Mouse (Mus musculus) retina, postnatal 1 day (tissue): Measurements from ENCODE around the gene Osgepl1.
"Not testable (repeated sequence)": the region's sequence is repeated elsewhere in the genome, so short reads cannot be mapped to it uniquely, and the experiment has no call there.

Experiments used
- DNase-seq: peaks from one replicate; pipeline ENCODE4 v3.0.0-alpha.2; 2012

Osgepl1 gene

DNA sequence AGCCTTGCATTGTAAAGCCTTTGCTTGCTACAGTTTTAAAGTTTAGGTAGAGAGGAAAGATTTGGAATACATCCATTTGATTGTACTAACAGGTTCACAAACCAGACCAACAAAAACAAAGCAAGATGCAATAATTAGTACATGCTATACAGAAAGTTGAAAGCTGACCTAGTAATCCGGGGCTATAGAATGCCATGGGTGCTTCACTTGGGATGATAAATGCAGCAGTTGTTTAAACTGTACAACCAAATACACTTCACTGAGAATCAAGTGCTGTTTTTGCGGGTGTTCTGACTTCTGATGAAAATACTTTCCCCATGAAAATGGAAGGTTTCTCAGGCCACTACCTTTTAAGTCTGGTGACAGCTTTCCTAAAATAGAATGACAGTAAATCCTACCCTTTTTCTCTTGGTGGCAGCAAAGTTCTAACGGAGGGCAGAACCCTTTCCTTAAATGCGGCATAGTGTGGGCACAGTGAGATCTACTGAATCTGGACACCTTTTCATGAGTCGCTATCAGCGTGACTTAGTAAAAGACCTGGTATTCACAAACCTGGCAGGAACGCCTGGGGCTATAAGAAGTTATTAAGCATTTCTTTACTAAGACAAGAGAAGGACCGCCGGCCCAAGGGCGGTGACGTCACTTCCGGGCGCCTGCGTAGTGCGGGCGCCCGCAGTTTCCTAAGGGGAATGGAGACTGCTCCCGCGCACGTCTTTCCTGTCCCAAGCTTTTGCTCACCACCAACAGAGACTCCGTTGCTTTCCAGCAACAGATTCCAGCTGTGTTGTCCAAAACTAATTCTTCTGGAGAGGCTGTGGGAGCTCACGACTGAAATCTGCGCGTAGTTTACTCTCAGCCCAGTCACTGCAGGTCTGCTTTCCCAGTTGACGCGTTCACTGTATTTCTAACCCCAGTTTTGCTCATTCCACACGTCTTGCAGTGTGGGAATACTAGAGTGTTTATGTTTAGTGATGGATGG is at the start of gene Osgepl1:
Gene Osgepl1 (plus strand): TSS at position 636 of the 979 bp plus-strand sequence.
- DNase-seq = peak; percentile 91

DNA sequence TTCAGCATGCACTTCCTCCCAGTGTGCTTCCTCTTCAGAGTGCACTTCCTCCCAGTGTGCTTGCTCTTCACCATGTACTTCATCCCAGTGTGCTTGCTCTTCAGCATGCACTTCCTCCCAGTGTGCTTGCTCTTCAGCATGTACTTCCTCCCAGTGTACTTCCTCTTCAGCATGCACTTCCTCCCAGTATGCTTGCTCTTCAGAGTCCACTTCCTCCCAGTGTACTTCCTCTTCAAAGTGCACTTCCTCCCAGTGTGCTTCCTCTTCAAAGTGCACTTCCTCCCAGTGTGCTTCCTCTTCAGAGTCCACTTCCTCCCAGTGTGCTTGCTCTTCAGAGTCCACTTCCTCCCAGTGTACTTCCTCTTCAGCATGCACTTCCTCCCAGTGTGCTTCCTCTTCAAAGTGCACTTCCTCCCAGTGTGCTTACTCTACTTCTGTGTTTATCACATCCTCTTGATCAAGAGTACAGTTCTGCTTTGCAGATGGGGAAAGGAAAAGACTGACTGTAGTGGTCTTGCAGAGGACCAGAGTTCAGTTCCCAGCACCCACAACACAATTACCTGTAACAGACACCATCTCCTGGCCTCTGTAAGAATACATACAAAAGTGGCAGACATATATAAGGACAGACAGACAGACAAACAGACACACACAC is 48.3 kb upstream of the Osgepl1 start:
- not testable (repeated sequence) for DNase-seq

DNA sequence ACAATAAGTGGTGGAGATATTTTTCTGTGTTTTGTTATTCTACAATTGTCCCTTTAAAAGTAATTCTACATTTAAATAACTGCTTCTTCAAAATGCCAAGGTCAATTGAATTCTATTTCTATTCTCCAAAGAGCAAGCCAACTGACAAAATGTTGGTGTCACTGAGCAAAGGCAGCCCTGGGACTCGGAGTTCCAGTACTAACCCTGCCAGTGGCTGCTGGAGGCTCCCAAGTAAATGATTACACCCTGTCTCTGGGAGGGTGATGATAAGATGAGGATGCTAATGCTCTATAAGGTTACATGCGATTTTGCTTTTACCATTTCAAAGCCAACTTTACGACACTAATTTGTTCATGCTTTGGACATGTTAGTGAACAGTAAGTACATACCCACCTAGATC is 43.5 kb upstream of the Osgepl1 start:
- DNase-seq = no peak

DNA sequence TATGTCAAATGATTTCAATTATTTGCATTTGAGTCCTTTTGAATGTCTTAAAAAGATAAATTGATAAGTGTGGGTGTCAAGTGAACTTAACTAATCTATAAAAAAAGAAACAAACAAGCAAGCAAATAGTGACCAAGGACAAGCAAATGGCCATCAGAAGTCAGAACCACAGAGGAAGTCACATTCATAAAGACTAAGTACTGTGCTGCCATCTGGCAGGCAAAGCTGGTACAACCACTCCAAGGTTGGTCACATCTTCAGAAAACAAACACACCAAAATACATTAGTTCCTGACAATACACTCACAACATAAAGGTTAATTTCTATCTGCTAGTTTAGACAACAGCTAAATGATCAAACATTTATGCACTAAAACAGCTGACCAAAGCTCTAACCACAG is 40.8 kb upstream of the Osgepl1 start:
- peak; percentile 45 for DNase-seq

DNA sequence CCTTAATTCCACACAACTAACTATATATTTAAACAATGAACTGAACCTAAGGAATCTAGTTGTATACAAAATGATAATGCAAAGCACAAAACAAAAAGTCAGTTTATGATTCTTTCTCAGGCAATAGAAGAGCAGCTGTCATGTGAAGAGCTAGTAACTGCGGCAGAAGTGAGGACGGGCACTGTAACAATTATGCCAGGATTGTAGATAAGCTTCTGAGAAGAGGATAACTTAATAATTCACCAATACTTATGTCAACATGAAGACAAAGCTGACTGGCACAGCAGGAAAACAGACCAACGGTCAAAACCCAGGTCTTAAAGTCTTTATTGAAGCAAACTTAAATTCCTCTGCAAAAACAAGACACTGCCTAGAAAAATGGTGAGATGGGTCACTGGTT is 22.2 kb upstream of the Osgepl1 start:
- DNase-seq = no peak

DNA sequence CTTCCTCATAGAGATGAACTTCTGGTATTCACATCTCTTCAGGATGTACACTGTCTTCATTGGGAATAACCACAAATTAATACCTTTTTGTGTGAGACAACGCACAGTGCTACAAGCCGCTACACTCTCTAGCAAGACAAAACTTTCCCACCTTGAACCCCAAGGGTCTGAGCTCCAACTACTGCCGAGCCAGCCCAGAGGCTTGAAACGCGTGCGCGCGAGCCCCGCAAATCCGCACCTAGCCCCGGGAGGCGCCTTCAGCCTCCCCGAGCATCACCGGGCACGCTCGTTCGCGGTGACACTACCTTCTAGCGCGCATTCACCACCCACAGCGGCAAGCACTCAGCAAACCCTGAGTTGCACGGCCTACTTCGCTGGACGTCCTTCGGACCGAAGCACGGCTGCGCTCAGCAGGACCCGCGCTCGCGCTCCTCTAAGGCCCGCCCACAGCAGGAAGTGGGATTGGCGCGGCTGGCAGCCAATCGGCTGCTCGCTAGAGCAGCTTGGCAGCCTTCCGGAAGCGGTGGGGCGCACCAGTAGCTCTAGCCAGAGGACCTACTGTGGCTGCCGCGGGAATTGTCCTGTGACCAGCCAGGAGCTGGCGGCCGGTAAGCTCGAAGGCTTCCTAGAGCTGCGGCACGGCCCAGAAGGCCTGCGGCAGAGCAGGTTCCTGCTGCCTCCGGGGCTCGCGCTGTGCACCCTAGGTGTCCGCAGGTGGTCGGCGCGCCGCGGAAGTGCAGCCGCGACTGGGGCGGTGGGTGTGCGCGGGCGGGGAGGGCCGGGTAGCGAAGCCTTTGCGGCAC is 16.6 kb upstream of the Osgepl1 start, which contains the start of the genes Pms1, Ormdl1 and Gm28778:
Gene Pms1 (minus strand): TSS at position 438 of the 803 bp plus-strand sequence.
Gene Ormdl1 (plus strand): TSS at position 515 of the 803 bp plus-strand sequence.
Gene Gm28778 (plus strand): TSS at position 531 of the 803 bp plus-strand sequence.
- peak; percentile 97 for DNase-seq

DNA sequence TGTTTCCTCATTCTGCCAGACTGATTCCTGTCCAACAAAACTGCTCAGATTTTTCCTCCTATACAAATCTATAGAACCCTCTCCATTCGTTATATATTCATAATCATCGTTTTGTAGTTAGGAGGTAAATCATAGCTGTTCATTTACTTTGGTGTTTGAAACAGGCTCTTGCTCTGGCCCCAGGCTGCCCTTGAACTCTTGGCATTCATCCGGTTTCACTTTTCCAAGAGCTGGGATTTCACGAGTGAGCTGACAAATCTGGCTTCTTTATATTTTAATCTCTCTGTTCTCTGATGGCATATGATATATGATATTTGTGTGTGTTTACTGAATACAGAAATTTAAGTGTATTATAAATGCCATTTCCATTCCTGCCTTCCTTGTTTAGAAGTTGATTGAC is 12.9 kb upstream of the Osgepl1 start:
- DNase-seq = no peak

DNA sequence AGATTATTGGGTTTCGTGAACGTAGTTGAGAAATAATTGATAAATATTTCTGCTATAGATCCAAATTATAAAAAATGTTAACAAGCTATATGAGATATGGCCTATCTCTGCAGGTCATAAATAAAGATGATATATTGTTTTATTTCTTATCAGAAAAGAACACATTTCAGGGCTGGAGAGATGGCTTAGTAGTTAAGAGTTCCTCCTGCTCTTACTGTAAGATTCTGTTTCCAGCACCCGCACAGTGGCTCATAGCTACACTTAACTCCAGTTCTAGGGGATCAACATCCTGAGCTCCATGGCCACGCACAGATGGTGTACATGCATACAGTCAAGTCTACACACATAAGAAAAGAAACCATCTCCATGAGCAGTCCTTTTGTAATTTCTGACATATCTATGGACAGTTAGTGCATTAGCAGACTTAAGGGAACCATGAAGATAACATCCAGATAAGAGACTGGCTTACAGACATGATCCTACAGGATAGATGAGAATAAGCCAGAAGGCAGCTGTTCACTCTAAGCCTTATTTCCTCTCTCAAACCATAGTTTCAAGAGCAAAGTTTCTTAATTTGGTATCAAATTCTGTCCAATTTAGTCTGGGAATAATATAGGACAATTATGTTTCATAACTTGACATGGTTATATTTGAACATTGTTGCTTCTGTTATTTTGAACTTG is 8.4 kb downstream of the Osgepl1 start:
- DNase-seq = no peak

DNA sequence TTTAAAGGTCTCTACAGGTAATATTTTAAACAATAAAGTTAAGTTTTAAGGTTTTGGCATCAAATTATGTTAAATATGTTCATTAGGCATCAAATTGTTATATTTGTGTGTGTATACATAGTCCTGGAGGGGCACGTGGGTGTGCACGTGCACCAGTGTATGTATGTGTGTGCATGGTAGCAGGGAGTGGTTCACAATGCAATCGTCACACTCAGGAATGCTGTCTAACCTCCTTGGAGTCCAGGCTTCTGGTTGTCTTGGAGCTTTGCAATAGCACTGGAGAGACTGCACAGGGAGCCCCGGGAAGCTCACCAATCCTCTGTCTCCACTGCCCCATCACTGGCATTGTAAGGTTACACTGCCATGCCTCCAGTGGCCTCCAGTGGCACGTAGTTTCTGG is 9.8 kb downstream of the Osgepl1 start:
- DNase-seq = no peak

DNA sequence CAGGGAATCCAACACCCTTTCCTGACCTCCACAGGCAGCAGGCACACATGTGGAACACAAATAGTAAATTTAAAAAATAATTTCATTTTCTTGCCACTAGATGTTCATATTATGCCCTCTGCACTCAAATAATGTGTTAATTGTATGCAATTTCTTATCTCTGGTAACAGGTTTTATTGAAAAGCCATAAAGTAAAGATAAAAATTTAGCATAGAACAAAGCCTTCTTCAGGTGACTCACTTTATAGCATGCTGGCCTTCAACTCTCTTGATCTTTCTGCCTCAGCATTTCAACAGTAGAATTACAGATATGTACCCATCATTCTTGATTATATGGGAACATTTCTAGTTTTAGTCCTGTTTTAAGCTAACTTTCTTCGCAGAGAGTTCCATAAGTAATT is 10.9 kb downstream of the Osgepl1 start:
- DNase-seq = no peak

DNA sequence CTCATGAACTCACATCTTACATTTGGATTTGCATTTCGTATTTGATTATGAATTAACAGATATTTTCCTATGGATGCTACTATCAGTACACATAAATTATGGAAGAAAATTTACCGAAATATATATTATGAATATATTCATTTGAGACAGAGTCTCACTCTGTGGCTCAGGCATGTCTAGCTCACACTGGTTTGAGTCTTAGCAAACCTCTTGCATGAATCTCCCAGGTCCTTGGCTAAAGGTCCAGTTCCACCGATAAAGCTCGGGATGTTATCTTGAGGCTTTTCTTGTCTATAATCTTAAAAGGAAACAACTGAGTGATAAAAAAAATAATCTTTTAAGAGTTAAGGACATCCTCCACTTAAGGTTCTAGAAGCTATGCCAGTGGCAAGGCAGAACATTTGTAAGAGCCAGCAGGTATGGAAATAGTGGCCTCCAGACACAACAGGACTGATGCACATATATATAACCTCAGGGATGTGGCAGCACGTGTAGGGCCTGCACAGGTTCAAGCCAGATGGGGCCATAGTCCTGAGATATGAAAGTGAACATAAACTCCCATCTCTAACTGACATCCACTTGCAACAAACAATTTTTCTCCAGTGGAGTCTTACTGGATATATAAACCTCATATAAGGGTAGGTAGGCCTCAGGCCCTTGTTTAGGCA is 11.5 kb downstream of the Osgepl1 start:
- DNase-seq = no peak

DNA sequence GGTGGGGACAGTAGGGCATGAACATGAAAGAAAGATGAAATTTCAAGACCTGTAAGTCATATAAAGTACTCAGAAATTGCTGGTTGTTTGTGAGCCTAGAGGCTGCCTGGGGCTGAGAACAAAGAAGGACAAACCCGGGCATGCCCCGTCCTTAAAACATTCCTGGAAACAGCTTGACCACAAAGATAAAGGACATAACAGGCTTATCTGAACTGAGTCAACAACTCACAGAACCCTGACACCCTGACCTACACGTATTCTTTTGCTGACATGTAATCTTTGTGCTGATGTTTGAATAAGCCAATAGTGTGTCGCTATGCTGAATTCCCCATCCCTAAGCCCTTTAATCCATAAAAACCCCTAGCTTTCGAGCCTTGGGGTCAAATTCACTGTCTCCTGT is 20.1 kb downstream of the Osgepl1 start:
- DNase-seq = not testable (repeated sequence)

DNA sequence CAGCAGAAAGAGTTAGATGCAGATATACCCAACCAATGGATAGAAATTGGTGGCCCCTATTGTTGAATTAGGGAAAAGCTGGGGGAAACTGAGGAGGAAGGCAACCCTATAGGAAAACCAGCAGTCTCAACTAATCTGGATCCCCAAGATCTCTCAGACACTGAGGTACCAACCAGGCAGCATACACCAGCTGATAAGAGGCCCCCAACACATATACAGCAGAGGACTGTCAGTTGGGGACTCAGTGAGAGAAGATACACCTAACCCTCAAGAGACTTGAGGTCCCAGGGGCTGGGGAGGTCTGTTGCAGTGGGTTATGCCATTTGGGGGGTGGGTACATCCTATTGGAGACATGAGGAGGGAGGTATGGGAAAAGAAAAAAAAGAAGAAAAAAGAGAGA is 22.0 kb downstream of the Osgepl1 start:
- no peak for DNase-seq

DNA sequence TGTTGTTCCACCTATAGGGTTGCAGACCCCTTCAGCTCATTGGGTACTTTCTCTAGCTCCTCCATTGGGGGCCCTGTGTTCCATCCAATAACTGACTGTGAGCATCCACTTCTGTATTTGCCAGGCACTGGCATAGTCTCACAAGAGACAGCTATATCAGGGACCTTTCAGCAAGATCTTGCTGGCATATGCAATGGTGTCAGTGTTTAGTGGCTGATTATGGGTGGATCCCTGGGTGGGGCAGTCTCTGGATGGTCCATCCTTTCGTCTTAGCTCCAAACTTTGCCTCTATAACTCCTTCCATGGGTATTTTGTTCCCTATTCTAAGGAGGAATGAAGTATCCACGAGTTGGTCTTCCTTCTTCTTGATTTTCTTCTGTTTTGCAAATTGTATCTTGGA is 24.0 kb downstream of the Osgepl1 start:
- DNase-seq = not testable (repeated sequence)

DNA sequence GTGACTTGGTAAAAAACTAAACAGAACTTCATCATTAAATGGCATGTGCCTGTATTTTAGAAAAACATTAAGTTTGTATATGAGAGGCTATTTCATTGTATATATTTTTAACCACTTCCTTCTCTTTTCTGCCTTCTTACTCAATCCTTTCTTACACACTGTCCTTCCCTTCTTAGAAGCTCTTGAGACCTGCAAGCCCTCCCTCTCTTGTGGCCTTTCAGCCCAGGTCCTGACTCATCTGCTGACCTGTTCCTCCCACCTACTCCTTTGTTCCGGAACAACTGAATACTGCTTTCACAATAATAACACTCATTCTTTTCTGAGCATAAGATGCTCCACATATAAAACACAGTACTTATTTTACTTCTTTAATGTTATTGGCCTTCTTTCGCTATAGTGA is 27.6 kb downstream of the Osgepl1 start:
- no peak for DNase-seq

DNA sequence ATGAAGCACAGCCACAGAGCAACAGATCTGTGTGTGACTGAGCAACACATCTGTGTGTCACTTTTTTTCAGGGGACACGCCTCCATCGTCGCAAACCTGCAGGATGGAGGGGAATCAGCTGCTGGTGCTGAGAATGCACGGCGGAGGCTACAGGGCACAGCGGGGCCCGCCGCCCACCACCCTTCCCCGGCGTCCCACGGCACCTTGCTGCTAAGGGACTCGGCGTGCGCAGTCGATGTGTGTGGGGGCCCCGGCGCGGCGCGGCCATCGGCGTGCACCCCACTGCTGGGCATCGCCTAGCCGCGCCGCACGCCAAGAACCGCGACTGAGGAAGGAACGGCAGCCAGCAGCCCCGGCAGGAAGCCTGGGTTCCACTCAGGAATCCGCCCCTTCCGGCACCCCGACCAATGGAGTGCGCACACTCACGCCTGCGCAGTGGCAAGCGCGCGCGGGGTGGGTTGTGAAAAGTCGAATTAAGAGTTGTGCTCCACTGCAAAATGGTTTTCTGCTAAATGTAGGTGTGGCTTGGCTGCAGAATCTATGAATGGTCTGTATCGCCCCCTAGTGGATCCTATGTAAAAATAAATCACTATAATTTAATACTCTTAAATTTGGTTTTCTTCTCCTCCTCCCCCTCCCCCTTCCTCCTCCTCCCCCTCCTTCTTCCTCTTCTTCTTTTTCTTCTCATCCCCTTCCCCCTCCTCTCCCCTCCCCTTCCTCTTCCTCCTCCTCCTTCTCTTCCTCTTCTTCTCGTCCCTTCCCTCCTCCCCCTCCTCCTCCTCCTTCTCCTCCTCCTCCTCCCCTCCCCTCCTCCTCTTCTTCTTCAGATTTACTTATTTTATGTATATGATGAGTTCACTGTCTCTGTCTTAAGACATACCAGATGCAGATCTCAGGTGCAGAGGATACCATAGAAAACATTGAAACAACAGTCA is 39.2 kb downstream of the Osgepl1 start, which contains the start of the genes Asdurf, Gm28551 and Asnsd1:
Gene Asdurf (minus strand): TSS at position 293 of the 935 bp plus-strand sequence.
Gene Gm28551 (minus strand): TSS at position 341 of the 935 bp plus-strand sequence.
Gene Asnsd1 (minus strand): TSS at position 426 of the 935 bp plus-strand sequence.
- DNase-seq = peak; percentile 98

DNA sequence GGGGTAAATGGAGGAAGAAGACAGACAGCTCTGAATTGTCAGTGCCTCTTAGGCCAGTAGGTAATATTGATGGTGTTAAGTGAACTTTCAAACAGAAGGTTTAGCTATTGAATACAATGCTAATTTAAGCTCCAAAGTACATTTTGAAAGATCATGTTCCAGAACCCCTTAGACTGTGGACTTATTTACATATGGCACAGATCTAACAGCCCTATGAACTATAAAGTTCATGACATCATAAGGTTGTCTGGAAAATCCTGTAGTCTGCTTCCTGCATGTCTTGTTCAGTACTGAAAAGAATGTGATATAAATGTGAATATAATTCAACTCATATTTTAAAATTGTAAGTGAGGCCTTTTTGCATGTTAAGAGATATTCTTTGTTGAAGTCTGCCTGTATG is 45.6 kb downstream of the Osgepl1 start:
- no peak for DNase-seq
